Mouse (Mus musculus): ENCODE measurements around the gene Rbm38.

Rbm38 gene

GRCm38 (mm10) chr2:173020430-173020829 is at the start of gene Rbm38:
Gene Rbm38, plus strand, starts transcription at chr2:173020498.
- no peak for DNase-seq

GRCm38 (mm10) chr2:172971865-172972264 is 48.4 kb upstream of the Rbm38 start:
- DNase-seq = no peak

GRCm38 (mm10) chr2:172973806-172974565 is 46.3 kb upstream of the Rbm38 start:
- no peak for DNase-seq

- no peak for DNase-seq
Observed at GRCm38 (mm10) chr2:172974701-172975100, 45.6 kb upstream of the Rbm38 start.

- no peak for DNase-seq
Observed at GRCm38 (mm10) chr2:172975159-172975558, 45.1 kb upstream of the Rbm38 start.

GRCm38 (mm10) chr2:172976661-172977238 is 43.5 kb upstream of the Rbm38 start:
- no peak for DNase-seq

GRCm38 (mm10) chr2:172977409-172978130 is 42.7 kb upstream of the Rbm38 start, which contains the start of gene Spo11:
Gene Spo11, plus strand, starts transcription at chr2:172977700.
- no peak for DNase-seq

GRCm38 (mm10) chr2:172978131-172978633 is 42.1 kb upstream of the Rbm38 start:
- no peak for DNase-seq

- DNase-seq = no peak
Observed at GRCm38 (mm10) chr2:172979666-172980345, 40.5 kb upstream of the Rbm38 start.

GRCm38 (mm10) chr2:172982776-172983561 is 37.3 kb upstream of the Rbm38 start:
- no peak for DNase-seq

- DNase-seq = no peak
Observed at GRCm38 (mm10) chr2:172990161-172990560, 30.1 kb upstream of the Rbm38 start.

- peak; percentile 87 for DNase-seq
Observed at GRCm38 (mm10) chr2:172996207-172996606, 24.1 kb upstream of the Rbm38 start.

- no peak for DNase-seq
Observed at GRCm38 (mm10) chr2:172997748-172998147, 22.6 kb upstream of the Rbm38 start.

- no peak for DNase-seq
Observed at GRCm38 (mm10) chr2:172998478-172998877, 21.8 kb upstream of the Rbm38 start.

GRCm38 (mm10) chr2:172999630-173000284 is 20.5 kb upstream of the Rbm38 start, which contains the start of gene Rae1:
Gene Rae1, plus strand, starts transcription at chr2:173000117.
- DNase-seq = peak; percentile 99

- no peak for DNase-seq
Observed at GRCm38 (mm10) chr2:173000285-173000652, 20.0 kb upstream of the Rbm38 start.

- no peak for DNase-seq
Observed at GRCm38 (mm10) chr2:173000921-173001320, 19.4 kb upstream of the Rbm38 start.

GRCm38 (mm10) chr2:173003737-173004136 is 16.6 kb upstream of the Rbm38 start:
- no peak for DNase-seq

- no peak for DNase-seq
Observed at GRCm38 (mm10) chr2:173010220-173010717, 10.0 kb upstream of the Rbm38 start.

- DNase-seq = no peak
Observed at GRCm38 (mm10) chr2:173011440-173011839, 8.9 kb upstream of the Rbm38 start.

GRCm38 (mm10) chr2:173014741-173015287 is 5.5 kb upstream of the Rbm38 start:
- no peak for DNase-seq

Data from right cerebral cortex, postnatal 14 days (tissue).